Mouse (Mus musculus) thymus, adult 2 months (tissue): ENCODE measurements around the gene Dna2.

Experiments used
- CTCF ChIP-seq: fragments of 200-500 bp; IDR thresholded peaks from 2 replicates; pipeline ENCODE4 v1.5.1; 2012; ENCODE audit warnings: mild to moderate bottlenecking, control low read depth, low read length, moderate library complexity, borderline replicate concordance; ENCODE audit not compliant: control insufficient read depth, poor library complexity, insufficient read depth; ENCODE audit errors: extremely low read depth
- POLR2A ChIP-seq: fragments of 200-500 bp; IDR thresholded peaks from 2 replicates; pipeline ENCODE4 v1.6.1; 2012; ENCODE audit warnings: mild to moderate bottlenecking, low read length, control low read depth, moderate library complexity; ENCODE audit not compliant: control insufficient read depth, poor library complexity, insufficient read depth; ENCODE audit errors: extremely low read depth

DNA sequence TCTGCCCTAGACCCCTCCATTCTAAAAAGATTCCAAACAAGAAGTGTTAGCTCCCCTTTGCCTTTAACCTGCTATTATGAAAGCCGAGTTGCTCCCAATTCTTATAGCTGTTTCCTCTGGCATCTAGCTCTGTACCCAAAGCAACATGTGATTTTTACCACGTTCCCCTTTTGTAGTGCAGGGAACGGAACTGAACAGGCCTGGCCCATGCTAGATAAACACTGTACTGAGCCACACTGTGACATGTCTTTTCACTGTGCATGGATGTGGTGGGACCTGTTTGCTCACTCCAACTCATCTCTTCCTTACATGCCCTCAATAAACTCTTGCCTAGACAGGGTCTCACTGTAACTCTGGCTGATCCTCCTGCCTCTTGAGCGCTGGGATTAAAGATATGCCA is 63.4 kb downstream of the Dna2 start:
- no peak for TF ChIP-seq POLR2A
- TF ChIP-seq CTCF = no peak
